Mouse (Mus musculus) left cerebral cortex, adult 8-10 months (tissue): ENCODE measurements around the gene Rasal2. TPM values are rescaled to one million over a fixed set of nuclear protein-coding genes. Genes with fewer than 3 reads are reported as not detected.

ENCODE experiments used
- DNase-seq, 2 experiments: peaks; one replicate each; pipeline ENCODE4 v3.0.0; 2022; ENCODE audit warnings: low spot score in 2 of 2
- total RNA-seq, 4 experiments: library from RNA; stranded (reverse); gene quantifications; 2 replicates each; pipeline ENCODE4 v1.2.4; 2022

Gene Rasal2
- 10 to 100 TPM; 72.5 to 78.8 (median 74.9) TPM for total RNA-seq

- DNase-seq: peak; percentile 84 to 96
Observed at GRCm38 (mm10) chr1:157412454-157413369, at the start of gene Rasal2. Rasal2 (minus strand) TSS chr1:157412595.

- DNase-seq: no peak
Observed at GRCm38 (mm10) chr1:157461276-157461675, 48.9 kb upstream of the Rasal2 start.

GRCm38 (mm10) chr1:157459904-157460303 is 47.5 kb upstream of the Rasal2 start:
- no peak for DNase-seq

- no peak for DNase-seq
Observed at GRCm38 (mm10) chr1:157458421-157459208, 46.2 kb upstream of the Rasal2 start, which contains the start of gene Cryzl2. Cryzl2 (plus strand) TSS chr1:157458577.

GRCm38 (mm10) chr1:157457789-157458188 is 45.4 kb upstream of the Rasal2 start:
- DNase-seq: no peak

- no peak for DNase-seq
Observed at GRCm38 (mm10) chr1:157454876-157455275, 42.5 kb upstream of the Rasal2 start.

GRCm38 (mm10) chr1:157452759-157453549 is 40.6 kb upstream of the Rasal2 start:
- no peak for DNase-seq

- DNase-seq: no peak
Observed at GRCm38 (mm10) chr1:157452284-157452683, 39.9 kb upstream of the Rasal2 start.

- DNase-seq: no peak
Observed at GRCm38 (mm10) chr1:157449981-157450636, 37.7 kb upstream of the Rasal2 start.

- DNase-seq: no peak
Observed at GRCm38 (mm10) chr1:157449532-157449931, 37.1 kb upstream of the Rasal2 start.

- DNase-seq: no peak
Observed at GRCm38 (mm10) chr1:157448805-157449188, 36.4 kb upstream of the Rasal2 start.

- no peak for DNase-seq
Observed at GRCm38 (mm10) chr1:157448164-157448804, 35.9 kb upstream of the Rasal2 start.

- no peak for DNase-seq
Observed at GRCm38 (mm10) chr1:157447142-157447541, 34.7 kb upstream of the Rasal2 start.

GRCm38 (mm10) chr1:157446325-157446724 is 33.9 kb upstream of the Rasal2 start:
- peak; percentile 37 to 66 for DNase-seq

- no peak for DNase-seq
Observed at GRCm38 (mm10) chr1:157445398-157445910, 33.1 kb upstream of the Rasal2 start.

- DNase-seq: no peak
Observed at GRCm38 (mm10) chr1:157444632-157445300, 32.4 kb upstream of the Rasal2 start.

- peak in 1 of 2 experiments; percentile 29 for DNase-seq
Observed at GRCm38 (mm10) chr1:157443723-157444561, 31.5 kb upstream of the Rasal2 start.

GRCm38 (mm10) chr1:157443026-157443722 is 30.8 kb upstream of the Rasal2 start:
- no peak for DNase-seq
